Mouse (Mus musculus) adipose tissue, adult 10 weeks (tissue): ENCODE data around the gene Gzmk. TPM values are rescaled to one million over a fixed set of nuclear protein-coding genes. Genes with fewer than 3 reads are reported as not detected.

Source experiments
- polyA plus RNA-seq: library from polyadenylated mRNA; stranded (reverse); fragments of 350-450 nt; fragmentation: Illumina TruSeq; extraction: RNeasy Lipid Tissue Mini Kit (QIAGEN cat#74804); gene quantifications from one replicate; pipeline ENCODE4 v1.2.3, GENCODE M21; 2014; ENCODE audit warnings: low read depth, low replicate concordance

Gzmk gene
- not detected for polyA plus RNA-seq

GRCm38 (mm10) chr13:113225811-113226210 is at the start of gene Gzmk:
Gzmk (minus strand) TSS chr13:113225908.

DNA sequence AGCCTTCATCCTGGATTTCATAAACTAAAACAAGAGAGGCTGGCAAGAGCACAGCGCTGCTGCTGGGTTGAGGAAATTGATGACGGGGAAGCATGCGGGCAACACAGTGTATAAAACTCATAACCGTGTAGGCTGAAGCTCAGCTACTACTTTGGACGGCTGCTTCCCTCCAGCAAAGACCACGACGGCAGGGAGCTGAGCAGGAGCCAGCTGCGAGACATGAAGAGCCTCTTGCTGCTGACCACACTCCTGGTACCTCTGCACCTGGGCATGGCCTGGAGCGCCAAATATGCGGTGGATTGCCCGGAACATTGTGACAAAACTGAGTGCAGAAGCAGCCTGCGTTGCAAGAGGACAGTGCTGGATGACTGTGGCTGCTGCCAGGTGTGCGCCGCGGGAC is 16.1 kb downstream of the Gzmk start, which contains the start of gene Esm1:
TSS of gene Esm1 (plus strand) at position 36 of the 400 bp plus-strand sequence.

Other genes with a start within 250 kb of the Gzmk start
- gene Ccno, start 238.1 kb downstream of the Gzmk start, polyA plus RNA-seq = 40.3 TPM
- gene Mcidas, start 232.1 kb downstream of the Gzmk start, polyA plus RNA-seq = 0.61 TPM
- gene Cdc20b, start 190.8 kb downstream of the Gzmk start, polyA plus RNA-seq = not detected
- 100 TPM for gene Gpx8, start 179.5 kb downstream of the Gzmk start, polyA plus RNA-seq
- 1.7 TPM for gene Gzma, start 124.9 kb downstream of the Gzmk start, polyA plus RNA-seq
- 2.6 TPM for gene Esm1, start 16.2 kb downstream of the Gzmk start, polyA plus RNA-seq
- 3.0 TPM for gene BC067074, start 67.3 kb upstream of the Gzmk start, polyA plus RNA-seq